Mouse (Mus musculus): Measurements from ENCODE around the gene Erc1. TPM values are rescaled to one million over a fixed set of nuclear protein-coding genes. Genes with fewer than 3 reads are reported as not detected.
"Not testable (repeated sequence)": the region's sequence is repeated elsewhere in the genome, so short reads cannot be mapped to it uniquely, and the experiment has no call there.

Gene Erc1
- polyA plus RNA-seq, 1 experiment from 2014 or later = 2.7 TPM

DNA sequence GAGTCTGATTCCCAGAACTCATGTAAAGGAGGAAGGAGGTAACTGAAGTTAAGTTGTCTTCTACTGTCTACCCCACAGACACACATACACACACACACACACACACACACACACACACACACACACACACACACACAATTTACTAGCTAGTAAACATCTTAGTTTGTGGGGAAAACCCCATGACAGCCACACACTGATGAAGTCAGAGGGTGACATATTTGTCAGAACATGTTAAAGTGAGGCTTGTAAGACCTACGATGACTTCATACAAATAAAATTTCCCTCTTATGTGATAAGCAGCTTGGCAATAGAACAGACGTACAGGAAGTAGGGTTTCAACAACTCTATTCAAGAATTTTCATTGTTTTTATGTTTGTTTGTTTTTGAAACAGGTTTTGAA is 185.0 kb downstream of the Erc1 start:
- Histone ChIP-seq H3K9me3 (replicated peaks; ENCODE audit: control insufficient read depth, low read length) (no peaks in the 10 kb centered on the region), H3K36me3 (ENCODE audit: control insufficient read depth, insufficient read depth) (no peaks in the 10 kb centered on the region), H3K9ac (ENCODE audit: low read depth, low read length) (no peak overlapping the region), H3K4me1 (ENCODE audit: control insufficient read depth, low read depth, low read length) (no peaks in the 10 kb centered on the region), H3K27me3 (ENCODE audit: control insufficient read depth, insufficient read depth, low read depth, low read length) (no peaks in the 10 kb centered on the region), H3K4me3 (ENCODE audit: low read depth, low read length) (no peak overlapping the region), H3K27ac (ENCODE audit: low read length) (no peak overlapping the region), H3K4me2 (ENCODE audit: low read depth, low read length) (no peak overlapping the region)
- no peak for ATAC-seq (ENCODE audit: low read depth)
- 63% methylated on average over 2 of the region's 2 CpGs for WGBS (ENCODE audit: insufficient replicate concordance)

DNA sequence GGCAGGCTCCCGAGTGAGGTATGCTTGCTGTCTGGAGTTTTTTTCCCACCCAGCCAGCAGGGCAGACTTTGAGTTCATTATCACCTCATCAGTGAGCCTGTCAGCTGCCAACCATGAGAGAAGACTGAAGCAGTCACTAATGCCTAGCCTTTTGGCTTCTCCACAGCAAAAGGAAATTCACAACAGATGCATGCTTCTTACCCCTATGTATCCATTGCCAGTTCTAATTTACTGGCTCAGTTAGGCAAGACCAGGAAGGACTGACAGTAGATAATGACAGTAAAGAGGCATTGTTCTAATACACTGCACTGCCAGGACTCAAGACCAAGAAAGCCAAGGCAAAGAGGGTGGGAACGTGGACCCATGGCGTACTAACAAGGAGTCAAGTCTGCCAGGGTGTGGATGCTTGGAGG is 186.9 kb downstream of the Erc1 start:
- Histone ChIP-seq H3K27ac (ENCODE audit: low read length) (no peak overlapping the region), H3K4me1 (ENCODE audit: control insufficient read depth, low read depth, low read length) (no peaks in the 10 kb centered on the region), H3K9ac (ENCODE audit: low read depth, low read length) (no peak overlapping the region), H3K27me3 (ENCODE audit: control insufficient read depth, insufficient read depth, low read depth, low read length) (no peaks in the 10 kb centered on the region), H3K4me2 (ENCODE audit: low read depth, low read length) (no peak overlapping the region), H3K4me3 (ENCODE audit: low read depth, low read length) (no peak overlapping the region), H3K9me3 (replicated peaks; ENCODE audit: control insufficient read depth, low read length) (no peaks in the 10 kb centered on the region), H3K36me3 (ENCODE audit: control insufficient read depth, insufficient read depth) (no peaks in the 10 kb centered on the region)
- WGBS (ENCODE audit: insufficient replicate concordance) = 54% methylated on average over 3 of the region's 3 CpGs
- ATAC-seq (ENCODE audit: low read depth) = no peak

DNA sequence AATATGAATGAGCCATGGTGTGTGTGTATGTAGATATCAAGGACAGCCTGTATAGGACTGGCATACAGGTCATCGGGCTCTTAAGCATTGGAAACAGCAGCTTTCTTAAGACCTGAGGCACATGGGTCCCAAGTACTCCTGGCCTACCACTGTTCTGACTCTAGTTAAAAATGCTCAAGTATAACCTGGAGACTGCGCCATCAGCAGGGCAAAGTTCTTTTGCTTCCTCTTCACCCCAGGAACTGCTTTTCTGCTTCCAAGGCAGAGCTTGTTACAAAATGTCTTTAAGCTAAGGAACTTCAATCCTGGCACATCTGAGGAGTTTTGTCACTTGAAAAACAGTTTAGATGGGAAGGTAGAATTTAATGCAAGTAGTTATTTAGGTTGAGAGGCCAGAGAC is 189.5 kb downstream of the Erc1 start:
- H3K9me3 ChIP-seq (replicated peaks; ENCODE audit: control insufficient read depth, low read length) = no peaks in the 10 kb centered on the region
- WGBS (ENCODE audit: insufficient replicate concordance) = 82% methylated on average over 2 of the region's 2 CpGs
- ATAC-seq (ENCODE audit: low read depth) = no peak

DNA sequence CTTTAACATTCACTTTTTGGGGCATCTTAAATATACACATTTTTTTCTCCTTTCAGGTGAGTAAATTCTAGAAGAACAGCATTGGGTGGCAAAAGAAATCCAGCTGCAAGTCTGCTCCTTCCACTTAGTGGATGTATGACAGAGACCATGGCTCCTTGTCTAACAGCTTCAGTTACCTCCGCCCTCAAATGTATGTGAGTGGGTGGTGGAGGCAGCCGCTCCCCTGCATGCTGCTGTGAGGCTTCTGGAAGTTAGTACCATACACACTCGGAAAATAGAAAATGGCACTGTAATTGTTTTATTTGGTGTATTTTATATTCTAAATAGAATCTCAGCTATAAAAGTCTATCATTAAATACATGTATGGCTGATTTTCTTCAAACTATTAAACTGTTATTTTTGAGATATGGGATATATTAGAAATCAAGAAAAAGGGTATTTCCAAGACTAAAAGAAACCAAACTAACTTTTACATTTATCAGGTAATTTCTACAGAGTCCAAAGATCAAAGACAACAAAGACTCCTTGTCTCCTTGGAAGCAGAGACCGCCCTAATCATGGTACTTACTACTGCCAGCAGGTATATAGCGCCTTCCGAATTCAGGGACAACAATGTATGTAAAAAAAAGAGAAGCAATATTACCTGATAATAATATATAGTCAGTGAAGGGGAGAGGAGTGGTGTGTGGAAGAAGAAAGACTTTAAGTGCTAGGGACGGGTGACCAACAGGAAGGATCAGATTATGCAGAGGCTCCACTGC is 190.4 kb downstream of the Erc1 start:
- Histone ChIP-seq H3K4me3 (ENCODE audit: low read depth, low read length) (no peak overlapping the region), H3K9ac (ENCODE audit: low read depth, low read length) (no peak overlapping the region), H3K36me3 (ENCODE audit: control insufficient read depth, insufficient read depth) (no peaks in the 10 kb centered on the region), H3K27me3 (ENCODE audit: control insufficient read depth, insufficient read depth, low read depth, low read length) (no peaks in the 10 kb centered on the region), H3K4me2 (ENCODE audit: low read depth, low read length) (no peak overlapping the region), H3K9me3 (replicated peaks; ENCODE audit: control insufficient read depth, low read length) (no peaks in the 10 kb centered on the region), H3K27ac (ENCODE audit: low read length) (no peak overlapping the region), H3K4me1 (ENCODE audit: control insufficient read depth, low read depth, low read length) (no peaks in the 10 kb centered on the region)
- WGBS (ENCODE audit: insufficient replicate concordance) = 72% methylated on average over 7 of the region's 7 CpGs
- no peak for ATAC-seq (ENCODE audit: low read depth)

More for the DNA sequence above, 189.5 kb downstream of the Erc1 start:
- no peak overlapping the region for H3K27ac ChIP-seq (ENCODE audit: low read length)
- H3K4me3 ChIP-seq (ENCODE audit: low read depth, low read length) = no peak overlapping the region
- H3K36me3 ChIP-seq (ENCODE audit: control insufficient read depth, insufficient read depth) = no peaks in the 10 kb centered on the region
- no peaks in the 10 kb centered on the region for H3K27me3 ChIP-seq (ENCODE audit: control insufficient read depth, insufficient read depth, low read depth, low read length)
- H3K4me2 ChIP-seq (ENCODE audit: low read depth, low read length) = no peak overlapping the region
- H3K4me1 ChIP-seq (ENCODE audit: control insufficient read depth, low read depth, low read length) = no peaks in the 10 kb centered on the region
- no peak overlapping the region for H3K9ac ChIP-seq (ENCODE audit: low read depth, low read length)

DNA sequence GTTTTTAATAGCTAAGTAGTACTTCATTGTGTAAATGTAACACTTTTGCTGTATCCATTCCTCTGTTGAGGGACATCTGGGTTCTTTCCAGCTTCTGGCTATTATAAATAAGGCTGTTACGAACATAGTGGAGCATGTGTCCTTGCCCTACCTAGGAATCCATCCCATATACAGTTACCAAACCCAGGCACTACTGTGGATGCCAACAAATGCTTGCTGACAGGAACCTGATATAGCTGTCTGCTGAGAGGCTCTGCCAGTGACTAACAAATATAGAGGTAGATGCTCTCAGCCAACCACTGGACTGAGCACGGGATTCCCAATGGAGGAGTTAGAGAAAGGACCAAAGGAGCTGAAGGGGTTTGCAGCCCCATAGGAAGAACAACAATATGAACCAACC is 193.2 kb downstream of the Erc1 start:
- not testable (repeated sequence) for H3K4me1 ChIP-seq (ENCODE audit: control insufficient read depth, low read depth, low read length); H3K9ac ChIP-seq (ENCODE audit: low read depth, low read length); H3K27me3 ChIP-seq (ENCODE audit: control insufficient read depth, insufficient read depth, low read depth, low read length); H3K9me3 ChIP-seq (replicated peaks; ENCODE audit: control insufficient read depth, low read length); ATAC-seq (ENCODE audit: low read depth); H3K4me3 ChIP-seq (ENCODE audit: low read depth, low read length); H3K4me2 ChIP-seq (ENCODE audit: low read depth, low read length); H3K36me3 ChIP-seq (ENCODE audit: control insufficient read depth, insufficient read depth); H3K27ac ChIP-seq (ENCODE audit: low read length)
- WGBS (ENCODE audit: insufficient replicate concordance) = 59% methylated on average over 2 of the region's 2 CpGs

DNA sequence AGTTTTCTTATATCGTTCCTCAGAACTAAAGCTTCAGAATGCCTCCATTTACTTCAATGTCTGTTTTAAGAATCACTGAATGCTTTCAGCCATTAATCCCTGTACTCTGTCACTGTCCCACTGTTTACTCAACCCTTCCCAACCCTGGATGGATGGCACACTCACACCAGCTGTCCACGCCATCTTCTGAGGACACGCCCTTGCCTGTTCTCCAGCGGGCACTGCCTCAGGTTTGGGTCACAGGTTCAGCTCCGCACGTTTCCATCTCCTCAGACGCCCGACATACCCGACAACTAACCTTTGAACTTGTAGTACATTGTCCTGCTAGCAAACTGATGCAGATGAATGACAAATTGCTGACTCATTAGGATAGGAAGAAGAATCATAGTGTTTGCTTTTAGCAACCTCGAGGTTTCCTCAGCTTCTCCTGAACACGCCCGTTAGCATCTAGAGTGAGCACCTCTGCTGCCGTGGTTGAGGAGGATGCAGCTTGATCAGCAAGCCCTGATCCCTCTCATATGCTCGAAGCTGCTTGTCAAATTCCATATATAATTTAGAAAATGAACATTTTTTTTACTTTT is 204.0 kb downstream of the Erc1 start:
- no peaks in the 10 kb centered on the region for H3K27me3 ChIP-seq (ENCODE audit: control insufficient read depth, insufficient read depth, low read depth, low read length)
- H3K9ac ChIP-seq (ENCODE audit: low read depth, low read length) = no peak overlapping the region
- H3K4me1 ChIP-seq (ENCODE audit: control insufficient read depth, low read depth, low read length) = no peaks in the 10 kb centered on the region
- H3K9me3 ChIP-seq (replicated peaks; ENCODE audit: control insufficient read depth, low read length) = no peaks in the 10 kb centered on the region
- no peak overlapping the region for H3K27ac ChIP-seq (ENCODE audit: low read length)
- no peak overlapping the region for H3K4me3 ChIP-seq (ENCODE audit: low read depth, low read length)
- H3K36me3 ChIP-seq (ENCODE audit: control insufficient read depth, insufficient read depth) = no peaks in the 10 kb centered on the region
- 64% methylated on average over 14 of the region's 14 CpGs for WGBS (ENCODE audit: insufficient replicate concordance)
- ATAC-seq (ENCODE audit: low read depth) = no peak
- no peak overlapping the region for H3K4me2 ChIP-seq (ENCODE audit: low read depth, low read length)

DNA sequence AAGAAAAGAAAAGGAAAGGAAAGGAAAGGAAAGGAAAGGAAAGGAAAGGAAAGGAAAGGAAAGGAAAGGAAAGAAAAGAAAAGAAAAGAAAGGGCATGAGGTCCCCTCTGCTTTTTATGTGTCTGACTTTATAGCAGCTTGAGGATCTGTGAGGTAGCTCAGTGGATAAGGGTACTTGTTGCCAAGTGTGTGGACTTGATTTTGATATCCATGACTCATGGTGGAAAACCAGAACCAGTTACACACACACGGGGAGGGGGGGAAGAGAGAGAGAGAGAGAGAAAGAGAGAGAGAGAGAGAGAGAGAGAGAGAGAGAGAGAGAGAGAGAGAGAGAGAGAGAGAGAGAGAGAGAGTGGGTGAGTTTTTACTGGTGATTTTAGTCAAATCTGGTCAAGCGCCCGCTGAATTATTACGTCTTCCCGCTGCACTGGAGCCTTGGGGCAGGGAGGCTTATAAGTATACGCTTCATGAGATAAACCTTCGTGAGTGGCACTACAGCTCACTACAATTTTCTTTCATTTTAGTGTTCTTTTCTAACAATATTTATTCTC is 204.7 kb downstream of the Erc1 start:
- H3K4me2 ChIP-seq (ENCODE audit: low read depth, low read length) = no peak overlapping the region
- no peak overlapping the region for H3K27ac ChIP-seq (ENCODE audit: low read length)
- no peaks in the 10 kb centered on the region for H3K4me1 ChIP-seq (ENCODE audit: control insufficient read depth, low read depth, low read length)
- ATAC-seq (ENCODE audit: low read depth) = no peak
- no peak overlapping the region for H3K9ac ChIP-seq (ENCODE audit: low read depth, low read length)
- no peaks in the 10 kb centered on the region for H3K27me3 ChIP-seq (ENCODE audit: control insufficient read depth, insufficient read depth, low read depth, low read length)
- no peaks in the 10 kb centered on the region for H3K36me3 ChIP-seq (ENCODE audit: control insufficient read depth, insufficient read depth)
- no peak overlapping the region for H3K4me3 ChIP-seq (ENCODE audit: low read depth, low read length)
- H3K9me3 ChIP-seq (replicated peaks; ENCODE audit: control insufficient read depth, low read length) = no peaks in the 10 kb centered on the region
- 70% methylated on average over 7 of the region's 7 CpGs for WGBS (ENCODE audit: insufficient replicate concordance)

DNA sequence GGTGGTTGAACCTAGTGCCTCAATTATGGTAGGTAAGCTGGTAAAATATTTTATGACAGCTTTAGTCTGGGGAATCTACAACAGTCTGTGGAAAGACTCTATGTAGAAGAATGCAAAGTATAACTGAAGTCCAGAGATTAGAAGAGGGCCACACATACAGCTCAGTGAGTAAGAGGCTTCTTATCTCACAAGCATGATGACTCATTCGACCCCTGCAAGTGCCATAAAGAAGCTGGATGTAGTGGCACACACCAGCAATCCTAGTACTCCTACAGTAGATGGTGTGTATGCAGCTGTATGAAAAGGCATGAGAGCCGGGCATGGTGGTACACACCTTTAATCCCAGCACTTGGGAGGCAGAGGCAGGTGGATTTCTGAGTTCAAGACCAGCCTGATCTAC is 205.2 kb downstream of the Erc1 start:
- 38% methylated on average over 2 of the region's 2 CpGs for WGBS (ENCODE audit: insufficient replicate concordance)
- H3K9ac ChIP-seq (ENCODE audit: low read depth, low read length) = no peak overlapping the region
- H3K27ac ChIP-seq (ENCODE audit: low read length) = no peak overlapping the region
- no peak overlapping the region for H3K4me2 ChIP-seq (ENCODE audit: low read depth, low read length)
- no peak overlapping the region for H3K4me3 ChIP-seq (ENCODE audit: low read depth, low read length)
- no peaks in the 10 kb centered on the region for H3K4me1 ChIP-seq (ENCODE audit: control insufficient read depth, low read depth, low read length)
- H3K9me3 ChIP-seq (replicated peaks; ENCODE audit: control insufficient read depth, low read length) = no peaks in the 10 kb centered on the region
- no peaks in the 10 kb centered on the region for H3K27me3 ChIP-seq (ENCODE audit: control insufficient read depth, insufficient read depth, low read depth, low read length)
- ATAC-seq (ENCODE audit: low read depth) = no peak
- H3K36me3 ChIP-seq (ENCODE audit: control insufficient read depth, insufficient read depth) = no peaks in the 10 kb centered on the region

DNA sequence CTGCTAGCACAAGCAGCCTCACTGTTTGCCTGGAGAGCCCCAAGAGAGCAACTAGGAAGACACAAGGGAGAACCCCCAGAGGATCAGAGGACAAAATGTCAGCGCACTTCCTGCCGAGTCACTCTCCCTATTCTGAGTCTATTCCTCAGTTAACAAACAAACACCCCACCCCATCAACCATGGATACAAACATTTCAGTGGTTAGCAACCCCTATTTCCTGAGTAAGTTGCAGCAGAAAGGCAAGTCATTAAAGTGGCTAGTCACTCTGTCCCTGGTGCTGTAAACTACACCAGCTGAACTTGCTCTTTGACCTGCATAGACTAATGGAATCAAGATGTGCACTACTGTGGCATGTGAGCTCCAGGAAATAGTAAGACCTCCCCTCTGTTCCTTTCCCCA is 212.3 kb downstream of the Erc1 start:
- Histone ChIP-seq H3K4me3 (ENCODE audit: low read depth, low read length) (no peak overlapping the region), H3K36me3 (ENCODE audit: control insufficient read depth, insufficient read depth) (no peaks in the 10 kb centered on the region), H3K27me3 (ENCODE audit: control insufficient read depth, insufficient read depth, low read depth, low read length) (no peaks in the 10 kb centered on the region), H3K4me1 (ENCODE audit: control insufficient read depth, low read depth, low read length) (no peaks in the 10 kb centered on the region), H3K9me3 (replicated peaks; ENCODE audit: control insufficient read depth, low read length) (no peaks in the 10 kb centered on the region), H3K27ac (ENCODE audit: low read length) (no peak overlapping the region), H3K9ac (ENCODE audit: low read depth, low read length) (no peak overlapping the region), H3K4me2 (ENCODE audit: low read depth, low read length) (no peak overlapping the region)
- 31% methylated on average over 2 of the region's 2 CpGs for WGBS (ENCODE audit: insufficient replicate concordance)
- ATAC-seq (ENCODE audit: low read depth) = no peak

All from liver, embryonic 16.5 days (tissue).